Comparison of ENCODE assay signal across 22 mouse cellular contexts in the genomic region with DNA sequence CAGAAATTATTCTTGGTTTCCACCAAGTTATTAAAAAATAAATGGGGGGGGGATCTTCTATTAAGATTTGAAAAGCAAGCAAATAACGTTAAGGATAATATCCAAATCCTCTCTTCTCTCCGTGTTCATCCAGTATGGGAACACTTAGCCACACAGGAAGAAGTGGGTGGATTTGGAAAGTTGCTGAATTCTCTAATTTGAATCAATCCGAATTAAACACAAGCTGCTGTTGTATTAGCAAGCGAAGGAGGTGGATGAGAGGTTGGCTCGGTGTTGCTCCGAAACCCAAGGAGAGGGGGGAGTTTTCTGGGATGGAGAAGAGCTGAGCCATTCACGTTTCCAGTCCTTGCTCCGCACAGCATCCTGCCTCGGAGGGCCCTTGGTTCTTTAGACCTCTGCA.
DNase-seq lines count a peak whose midpoint lies in the region; ATAC-seq and TF ChIP-seq lines count a peak whose summit lies in the region.
"Had no signal": no experiment of that assay in that cellular context is flagged by ENCODE, and none has a peak within 500 bp of the region (broad histone marks: within the 10 kb centered on the region; RNA-seq: fewer than 3 reads in every experiment).

No protein-coding gene starts in this region.

- H3K4me2 ChIP-seq in embryonic facial prominence, embryonic 14.5 days (ENCODE audit: low read depth, low read length): no peak overlapping the region
- no peak overlapping the region for H3K4me2 ChIP-seq in midbrain, embryonic 11.5 days
- no peak overlapping the region for H3K4me2 ChIP-seq in midbrain, embryonic 16.5 days (ENCODE audit: low read length)
- H3K4me2 ChIP-seq: forebrain, embryonic 12.5 days; heart, embryonic 13.5 days; hindbrain, embryonic 15.5 days had no signal

- H3K9ac ChIP-seq in embryonic facial prominence, embryonic 14.5 days (ENCODE audit: low read depth, low read length): no peak overlapping the region
- H3K9ac ChIP-seq in midbrain, embryonic 11.5 days (ENCODE audit: low read length): no peak overlapping the region
- no peak overlapping the region for H3K9ac ChIP-seq in midbrain, embryonic 16.5 days (ENCODE audit: low read depth, low read length)
- no peak overlapping the region for H3K9ac ChIP-seq in ES-Bruce4 (ENCODE audit: low read depth, poor library complexity, severe bottlenecking)
- H3K9ac ChIP-seq: forebrain, embryonic 12.5 days; heart, embryonic 13.5 days; hindbrain, embryonic 15.5 days had no signal

- ATAC-seq in embryonic facial prominence, embryonic 14.5 days (ENCODE audit: low read depth): no peak
- no peak for ATAC-seq in midbrain, embryonic 11.5 days (ENCODE audit: low FRiP score)
- no peak for ATAC-seq in midbrain, embryonic 16.5 days
- ATAC-seq: activated CD4-positive, CD25-positive, alpha-beta regulatory T cell, adult 4 months; CD4-positive, CD25-positive, alpha-beta regulatory T cell, adult 4 months; forebrain, embryonic 16.5 days had no signal

- no peak for TF ChIP-seq CTCF in ES-Bruce4 (IDR thresholded peaks at IDR 0.05; ENCODE audit: low read depth, low read length)

- TF ChIP-seq EP300 in ES-Bruce4 (IDR thresholded peaks at IDR 0.05; ENCODE audit: insufficient read depth, low read depth, low read length): peak; percentile 90

- no peak overlapping the region for H3K27ac ChIP-seq in embryonic facial prominence, embryonic 14.5 days (replicated peaks; ENCODE audit: low read depth, low read length)
- no peak overlapping the region for H3K27ac ChIP-seq in embryonic facial prominence, embryonic 10.5 days (replicated peaks)
- H3K27ac ChIP-seq in midbrain, embryonic 11.5 days (ENCODE audit: low read depth, low read length): no peak overlapping the region
- no peak overlapping the region for H3K27ac ChIP-seq in midbrain, embryonic 16.5 days (ENCODE audit: low read length)
- H3K27ac ChIP-seq in ES-Bruce4 (ENCODE audit: insufficient read depth, low read length): no peak overlapping the region
- H3K27ac ChIP-seq: forebrain, embryonic 12.5 days; heart, embryonic 13.5 days; hindbrain, embryonic 15.5 days had no signal

- no peak for TF ChIP-seq POLR2A in ES-Bruce4 (IDR thresholded peaks at IDR 0.05; ENCODE audit: insufficient read depth, low read length)

- peaks cover 8% of the 10 kb centered on the region; the same call in 1 of the 2 replicates for H3K4me1 ChIP-seq in embryonic facial prominence, embryonic 14.5 days (ENCODE audit: control insufficient read depth, insufficient read depth, low read length)
- peaks cover 22% of the 10 kb centered on the region for H3K4me1 ChIP-seq in embryonic facial prominence, embryonic 10.5 days
- no peaks in the 10 kb centered on the region for H3K4me1 ChIP-seq in midbrain, embryonic 11.5 days (ENCODE audit: control insufficient read depth, insufficient read depth, low read length)
- H3K4me1 ChIP-seq in midbrain, embryonic 16.5 days (ENCODE audit: control insufficient read depth, insufficient read depth, low read length): 0 out of 2 replicates have a peak, but pooled peaks cover 2% of the 10 kb centered on the region
- peaks cover 2% of the 10 kb centered on the region for H3K4me1 ChIP-seq in ES-Bruce4 (ENCODE audit: control insufficient read depth, insufficient read depth, low read length)
- H3K4me1 ChIP-seq: forebrain, embryonic 12.5 days had no signal

- DNase-seq in embryonic facial prominence, embryonic 14.5 days (ENCODE audit: low spot score): peak; percentile 26
- DNase-seq in embryonic facial prominence, embryonic 10.5 days (ENCODE audit: low spot score): no peak
- DNase-seq in midbrain, embryonic 11.5 days (ENCODE audit: low spot score, missing footprints): peak; percentile 21
- DNase-seq in layer of hippocampus, adult 9-11 months: peak; percentile 50
- no peak for DNase-seq in testis, postnatal 14 days (ENCODE audit: low spot score)
- no peak for DNase-seq in testis, postnatal 10 days (ENCODE audit: low spot score)
- DNase-seq: adrenal gland, postnatal 14 days; B cell, adult 2 months; cerebellum, adult 18-20 months; cerebellum, adult 9-11 months; cerebellum, postnatal 36 days; gastrocnemius, postnatal 36 days; heart, adult 11 months; heart, postnatal 36 days had no signal

- no peak overlapping the region for H3K4me3 ChIP-seq in embryonic facial prominence, embryonic 14.5 days (ENCODE audit: low read depth, low read length)
- H3K4me3 ChIP-seq in embryonic facial prominence, embryonic 10.5 days: no peak overlapping the region
- H3K4me3 ChIP-seq in midbrain, embryonic 11.5 days (ENCODE audit: low read depth, low read length): no peak overlapping the region
- H3K4me3 ChIP-seq in midbrain, embryonic 16.5 days (ENCODE audit: low read depth, low read length): no peak overlapping the region
- no peak overlapping the region for H3K4me3 ChIP-seq in ES-Bruce4 (ENCODE audit: low read depth, low read length)
- H3K4me3 ChIP-seq: forebrain, embryonic 12.5 days; heart, embryonic 13.5 days; hindbrain, embryonic 15.5 days had no signal

- WGBS in embryonic facial prominence, embryonic 14.5 days: 55% methylated on average over 9 of the region's 9 CpGs
- WGBS in embryonic facial prominence, embryonic 10.5 days: 71% methylated on average over 9 of the region's 9 CpGs
- 80% methylated on average over 9 of the region's 9 CpGs for WGBS in midbrain, embryonic 11.5 days
- WGBS in midbrain, embryonic 16.5 days: 78% methylated on average over 9 of the region's 9 CpGs

- H3K9me3 ChIP-seq in embryonic facial prominence, embryonic 14.5 days (ENCODE audit: control insufficient read depth, low read length): no peaks in the 10 kb centered on the region
- no peaks in the 10 kb centered on the region for H3K9me3 ChIP-seq in embryonic facial prominence, embryonic 10.5 days
- no peaks in the 10 kb centered on the region for H3K9me3 ChIP-seq in midbrain, embryonic 11.5 days (ENCODE audit: control insufficient read depth, low read length)
- H3K9me3 ChIP-seq in midbrain, embryonic 16.5 days (replicated peaks; ENCODE audit: control insufficient read depth, low read length, poor library complexity, severe bottlenecking): no peaks in the 10 kb centered on the region
- H3K9me3 ChIP-seq in ES-Bruce4 (replicated peaks; ENCODE audit: control insufficient read depth, insufficient read depth, low read length, poor library complexity, severe bottlenecking): no peaks in the 10 kb centered on the region
- H3K9me3 ChIP-seq: forebrain, embryonic 12.5 days; heart, embryonic 13.5 days; hindbrain, embryonic 15.5 days had no signal

- H3K27me3 ChIP-seq in embryonic facial prominence, embryonic 14.5 days (replicated peaks; ENCODE audit: control insufficient read depth, insufficient read depth, low read length): no peaks in the 10 kb centered on the region; the same call in 1 of the 2 replicates
- peaks cover 36% of the 10 kb centered on the region; the same call in 1 of the 2 replicates for H3K27me3 ChIP-seq in embryonic facial prominence, embryonic 10.5 days (replicated peaks; ENCODE audit: low read depth, poor library complexity, severe bottlenecking)
- no peaks in the 10 kb centered on the region for H3K27me3 ChIP-seq in midbrain, embryonic 11.5 days (ENCODE audit: control insufficient read depth, insufficient read depth, low read length)
- peaks cover 7% of the 10 kb centered on the region for H3K27me3 ChIP-seq in midbrain, embryonic 16.5 days (ENCODE audit: control insufficient read depth, insufficient read depth, low read depth, low read length)
- H3K27me3 ChIP-seq in ES-Bruce4 (ENCODE audit: control insufficient read depth, insufficient read depth, low read length, poor library complexity, severe bottlenecking): no peaks in the 10 kb centered on the region
- H3K27me3 ChIP-seq: hindbrain, embryonic 15.5 days had no signal

- H3K36me3 ChIP-seq in embryonic facial prominence, embryonic 14.5 days (ENCODE audit: control insufficient read depth, insufficient read depth, low read length): no peaks in the 10 kb centered on the region
- H3K36me3 ChIP-seq in embryonic facial prominence, embryonic 10.5 days (replicated peaks): no peaks in the 10 kb centered on the region
- H3K36me3 ChIP-seq in midbrain, embryonic 11.5 days (ENCODE audit: control insufficient read depth, insufficient read depth, low read length): no peaks in the 10 kb centered on the region
- H3K36me3 ChIP-seq in midbrain, embryonic 16.5 days (ENCODE audit: control insufficient read depth, insufficient read depth, low read length): no peaks in the 10 kb centered on the region
- no peaks in the 10 kb centered on the region for H3K36me3 ChIP-seq in ES-Bruce4 (ENCODE audit: control insufficient read depth, insufficient read depth, low read length, poor library complexity, severe bottlenecking)
- H3K36me3 ChIP-seq: forebrain, embryonic 12.5 days; heart, embryonic 13.5 days; hindbrain, embryonic 15.5 days had no signal

Comparison
In these comparisons a context has a peak if more than half of its experiments do, and no peak if none do; other contexts are left out.
1. DNase-seq: peak in embryonic facial prominence, embryonic 14.5 days (single experiment), midbrain, embryonic 11.5 days (single experiment) and layer of hippocampus, adult 9-11 months (single experiment); none in embryonic facial prominence, embryonic 10.5 days (single experiment), testis, postnatal 14 days (single experiment) and testis, postnatal 10 days (single experiment).